ENCODE assay signal across 8 mouse cellular contexts in the genomic region with DNA sequence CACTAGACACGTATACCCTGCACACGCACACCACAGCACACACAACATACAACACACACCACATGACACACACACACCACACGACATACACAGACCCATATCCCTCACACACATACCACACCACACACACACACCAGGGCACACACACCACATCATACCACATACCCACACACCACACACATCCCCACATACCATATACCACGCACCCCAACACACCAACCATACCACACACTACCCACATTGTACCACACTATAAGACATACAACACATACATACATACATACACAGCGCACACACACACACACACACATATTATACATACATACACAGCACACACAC.
DNase-seq lines count a peak whose midpoint lies in the region; ATAC-seq and TF ChIP-seq lines count a peak whose summit lies in the region.
"Had no signal": no experiment of that assay in that cellular context is flagged by ENCODE, and none has a peak within 500 bp of the region (broad histone marks: within the 10 kb centered on the region; RNA-seq: fewer than 3 reads in every experiment).

No protein-coding gene starts in this region.

- DNase-seq in kidney, postnatal 14 days = no peak
- DNase-seq in limb, embryonic 14.5 days (ENCODE audit: low spot score) = no peak
- DNase-seq: kidney, adult 2 months had no signal

- H3K4me3 ChIP-seq in kidney, embryonic 15.5 days (replicated peaks) = no peak overlapping the region
- no peak overlapping the region for H3K4me3 ChIP-seq in ES-Bruce4 (ENCODE audit: low read depth, low read length)
- H3K4me3 ChIP-seq in brown adipose tissue, adult 24 weeks (ENCODE audit: insufficient read depth, low read depth, low read length) = no peak overlapping the region
- no peak overlapping the region for H3K4me3 ChIP-seq in limb, embryonic 14.5 days (replicated peaks; ENCODE audit: low read length)

- H3K9me3 ChIP-seq in kidney, embryonic 15.5 days (replicated peaks) = no peaks in the 10 kb centered on the region
- no peaks in the 10 kb centered on the region for H3K9me3 ChIP-seq in ES-Bruce4 (replicated peaks; ENCODE audit: control insufficient read depth, insufficient read depth, low read length, poor library complexity, severe bottlenecking)
- H3K9me3 ChIP-seq in limb, embryonic 14.5 days (ENCODE audit: control insufficient read depth, low read length) = no peaks in the 10 kb centered on the region

- H3K27ac ChIP-seq in kidney, embryonic 15.5 days = peak overlapping the region; percentile 29; the same call in 1 of the 2 replicates
- peak overlapping the region; percentile 13; the same call in 1 of the 2 replicates for H3K27ac ChIP-seq in ES-Bruce4 (ENCODE audit: insufficient read depth, low read length)
- peak overlapping the region; percentile 14 for H3K27ac ChIP-seq in brown adipose tissue, adult 24 weeks (replicated peaks; ENCODE audit: low read depth, low read length)
- H3K27ac ChIP-seq in limb, embryonic 14.5 days (replicated peaks; ENCODE audit: low read depth, low read length) = peak overlapping the region; percentile 55; the same call in 1 of the 2 replicates

- no peak overlapping the region for H3K9ac ChIP-seq in kidney, embryonic 15.5 days
- H3K9ac ChIP-seq in ES-Bruce4 (ENCODE audit: low read depth, poor library complexity, severe bottlenecking) = no peak overlapping the region
- H3K9ac ChIP-seq in limb, embryonic 14.5 days (ENCODE audit: low read depth, low read length, severe bottlenecking) = no peak overlapping the region

- H3K4me1 ChIP-seq in kidney, embryonic 15.5 days = peaks cover 25% of the 10 kb centered on the region
- peaks cover 10% of the 10 kb centered on the region for H3K4me1 ChIP-seq in ES-Bruce4 (ENCODE audit: control insufficient read depth, insufficient read depth, low read length)
- H3K4me1 ChIP-seq in brown adipose tissue, adult 24 weeks (ENCODE audit: control insufficient read depth, insufficient read depth, insufficient read length, low read length) = peaks cover 18% of the 10 kb centered on the region
- peaks cover 13% of the 10 kb centered on the region; the same call in 1 of the 2 replicates for H3K4me1 ChIP-seq in limb, embryonic 14.5 days (ENCODE audit: control insufficient read depth, insufficient read depth, low read length)

- H3K36me3 ChIP-seq in kidney, embryonic 15.5 days = no peaks in the 10 kb centered on the region
- no peaks in the 10 kb centered on the region for H3K36me3 ChIP-seq in ES-Bruce4 (ENCODE audit: control insufficient read depth, insufficient read depth, low read length, poor library complexity, severe bottlenecking)
- no peaks in the 10 kb centered on the region for H3K36me3 ChIP-seq in limb, embryonic 14.5 days (ENCODE audit: control insufficient read depth, insufficient read depth, low read length)

- ATAC-seq in kidney, embryonic 15.5 days (replicated peaks; ENCODE audit: low FRiP score) = peak; percentile 13; the same call in 1 of the 2 replicates
- ATAC-seq in limb, embryonic 14.5 days (ENCODE audit: low FRiP score, low read depth) = no peak
- no peak for ATAC-seq in megakaryocyte-erythroid progenitor cell, adult 5-6 weeks (replicated peaks; ENCODE audit: low FRiP score, low TSS enrichment, poor library complexity, severe bottlenecking)
- no peak for ATAC-seq in CD4-positive, CD25-positive, alpha-beta regulatory T cell, adult 4 months

- H3K4me2 ChIP-seq in kidney, embryonic 15.5 days = peak overlapping the region; percentile 22; the same call in 1 of the 2 replicates
- 0 out of 2 replicates have a peak overlapping the region, but pooled peaks have one; percentile 7 for H3K4me2 ChIP-seq in limb, embryonic 14.5 days (replicated peaks; ENCODE audit: low read depth, low read length, severe bottlenecking)

- TF ChIP-seq POLR2A in ES-Bruce4 (IDR thresholded peaks at IDR 0.05; ENCODE audit: insufficient read depth, low read length) = no peak
- no peak for TF ChIP-seq POLR2A in limb, embryonic 14.5 days (IDR thresholded peaks at IDR 0.05; ENCODE audit: borderline replicate concordance, extremely low read depth, insufficient read depth, insufficient read length)

- no peak for TF ChIP-seq CTCF in ES-Bruce4 (IDR thresholded peaks at IDR 0.05; ENCODE audit: low read depth, low read length)

- no peak for TF ChIP-seq EP300 in ES-Bruce4 (IDR thresholded peaks at IDR 0.05; ENCODE audit: insufficient read depth, low read depth, low read length)

- WGBS in kidney, embryonic 15.5 days = 84% methylated on average over 5 of the region's 5 CpGs
- WGBS in limb, embryonic 14.5 days = 85% methylated on average over 5 of the region's 5 CpGs

- no peaks in the 10 kb centered on the region for H3K27me3 ChIP-seq in kidney, embryonic 15.5 days
- H3K27me3 ChIP-seq in ES-Bruce4 (ENCODE audit: control insufficient read depth, insufficient read depth, low read length, poor library complexity, severe bottlenecking) = no peaks in the 10 kb centered on the region
- H3K27me3 ChIP-seq in limb, embryonic 14.5 days (ENCODE audit: control insufficient read depth, insufficient read depth, low read length) = no peaks in the 10 kb centered on the region
